Mouse (Mus musculus) large intestine, adult 2 months (tissue): Measurements from ENCODE around the gene Krtap4-16. TPM values are rescaled to one million over a fixed set of nuclear protein-coding genes. Genes with fewer than 3 reads are reported as not detected.
"Not testable (repeated sequence)": the region's sequence is repeated elsewhere in the genome, so short reads cannot be mapped to it uniquely, and the experiment has no call there.

Experiments used
- DNase-seq: peaks from one replicate; pipeline ENCODE4 v3.0.0-alpha.2; 2012; ENCODE audit warnings: low read depth, low spot score
- WGBS: fragments of 180-500 bp; shearing (Covaris S2); methylation state at CpG from one replicate; pipeline ENCODE4 v1.1.7; 2018; 5-methylcytosine and 5-hydroxymethylcytosine counted together
- polyA plus RNA-seq: library from polyadenylated mRNA; depleted of rRNA; stranded (reverse); fragments of >200 nt; gene quantifications from 2 replicates; pipeline ENCODE4 v1.2.3, GENCODE M21; 2012; rRNA removed

The Krtap4-16 gene
- polyA plus RNA-seq = 0.11 and 0.33 TPM in 2 replicates

DNA sequence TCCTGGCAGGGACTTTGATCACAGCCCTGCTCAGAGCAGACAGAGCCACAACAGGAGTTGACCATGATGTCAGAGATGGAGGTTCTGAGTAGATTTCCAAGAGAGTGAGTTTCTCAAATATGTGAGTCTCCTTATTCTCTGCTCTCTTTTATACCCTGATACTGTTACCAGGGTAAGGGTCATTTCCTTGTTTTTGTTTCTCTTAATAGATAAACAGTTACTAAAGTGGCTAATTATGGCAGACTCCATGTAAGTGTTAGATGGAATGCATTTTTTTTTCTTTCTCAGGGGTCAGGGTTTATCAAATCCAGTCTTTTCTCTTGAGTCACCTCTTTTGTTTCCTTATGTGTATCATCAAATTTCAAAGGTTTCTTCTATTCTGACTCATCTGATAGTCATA, at the start of gene Krtap4-16:
Gene Krtap4-16 (minus strand): TSS at position 101 of the 400 bp plus-strand sequence.
- DNase-seq = no peak

DNA sequence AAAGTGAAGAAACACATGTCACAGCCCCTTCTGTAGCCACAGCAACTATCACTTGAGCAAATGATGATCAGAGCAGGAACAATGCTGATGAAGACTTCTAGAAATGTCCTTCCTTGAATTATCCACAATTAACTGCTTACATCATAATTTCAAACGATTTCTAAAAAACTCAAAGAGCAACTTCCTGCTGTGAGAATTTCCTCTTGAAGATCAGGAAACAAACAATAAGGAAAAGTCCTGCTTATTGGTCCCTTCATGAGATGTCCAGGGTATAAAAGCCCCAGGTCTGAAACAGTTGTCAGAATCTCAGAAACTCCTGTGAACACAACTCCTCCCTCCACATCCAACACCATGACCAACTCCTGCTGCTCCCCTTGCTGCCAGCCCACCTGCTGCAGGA, 27.5 kb upstream of the Krtap4-16 start, which contains the start of gene Gm11567:
Gene Gm11567 (plus strand): TSS at position 301 of the 400 bp plus-strand sequence.
- WGBS = 23% methylated on average over 1 of the region's 1 CpGs
- DNase-seq = not testable (repeated sequence)

DNA sequence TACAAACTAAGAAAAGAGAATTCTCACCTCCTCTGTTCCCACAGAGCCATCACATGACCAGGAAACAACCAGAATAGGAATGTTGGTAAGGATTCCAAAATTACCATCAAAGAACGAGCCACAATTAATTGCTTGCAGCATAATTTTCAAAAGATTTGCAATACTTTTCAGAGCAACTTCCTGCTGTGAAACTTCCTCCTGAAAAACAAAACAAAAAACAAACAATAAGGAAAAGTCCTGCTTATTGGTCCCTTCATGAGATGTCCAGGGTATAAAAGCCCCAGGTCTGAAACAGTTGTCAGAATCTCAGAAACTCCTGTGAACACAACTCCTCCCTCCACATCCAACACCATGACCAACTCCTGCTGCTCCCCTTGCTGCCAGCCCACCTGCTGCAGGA, 21.7 kb upstream of the Krtap4-16 start, which contains the start of gene Krtap9-1:
Gene Krtap9-1 (plus strand): TSS at position 301 of the 400 bp plus-strand sequence.
- not testable (repeated sequence) for DNase-seq
- 55% methylated on average over 1 of the region's 1 CpGs for WGBS

DNA sequence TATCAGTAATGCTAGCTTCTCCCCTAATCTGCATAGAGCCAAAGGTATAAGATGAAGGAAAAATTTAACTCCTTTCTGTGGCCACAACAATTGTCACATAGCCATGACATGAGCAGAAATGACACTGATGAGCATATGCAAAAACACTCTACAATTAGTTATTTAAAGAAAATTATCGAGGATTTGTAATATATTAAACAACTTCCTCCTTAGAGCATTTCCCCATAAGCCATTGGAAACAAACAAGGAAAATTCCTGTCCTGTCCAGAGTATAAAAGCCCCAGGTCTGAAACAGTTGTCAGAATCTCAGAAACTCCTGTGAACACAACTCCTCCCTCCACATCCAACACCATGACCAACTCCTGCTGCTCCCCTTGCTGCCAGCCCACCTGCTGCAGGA, 12.8 kb upstream of the Krtap4-16 start, which contains the start of gene Gm11559:
Gene Gm11559 (plus strand): TSS at position 301 of the 400 bp plus-strand sequence.
- 58% methylated on average over 1 of the region's 1 CpGs for WGBS
- not testable (repeated sequence) for DNase-seq

DNA sequence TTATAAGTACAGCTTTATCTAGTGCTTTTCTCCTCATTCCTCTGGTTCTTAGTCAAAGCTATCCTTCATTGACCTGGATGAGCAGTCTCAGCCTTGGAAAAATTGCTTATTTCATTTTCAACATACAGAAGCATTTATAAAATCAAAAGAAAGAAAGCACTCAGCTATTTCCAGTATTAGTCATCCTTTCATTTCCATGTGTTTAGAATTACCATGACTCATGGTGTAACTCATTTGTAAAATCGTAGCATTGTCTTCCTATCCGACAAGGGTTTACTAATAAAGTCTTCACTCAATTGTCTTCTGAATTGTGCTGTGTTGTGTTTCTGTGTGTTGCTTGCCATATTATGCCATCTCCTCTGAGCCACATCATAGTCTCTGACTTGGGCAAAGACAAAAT, 7.4 kb upstream of the Krtap4-16 start:
- no peak for DNase-seq
- 58% methylated on average over 2 of the region's 2 CpGs for whole genome bisulfite sequencing

DNA sequence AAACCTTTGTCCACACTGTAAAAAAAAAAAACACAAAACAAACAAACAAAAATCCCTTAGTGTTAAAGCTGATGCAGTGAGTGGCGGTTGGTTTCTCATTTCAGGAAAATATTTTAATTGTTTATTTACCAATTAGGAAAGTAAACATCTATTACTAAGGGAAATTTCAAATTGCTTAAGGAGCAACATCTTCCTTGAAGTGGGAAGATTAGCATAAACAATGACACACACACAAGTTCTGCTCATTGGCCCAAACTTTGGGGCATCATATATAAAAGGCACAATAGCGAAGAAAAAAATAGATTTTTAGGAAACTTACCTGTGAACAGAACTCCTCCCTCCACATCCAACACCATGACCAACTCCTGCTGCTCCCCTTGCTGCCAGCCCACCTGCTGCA, 6.2 kb upstream of the Krtap4-16 start, which contains the start of gene Gm11568:
Gene Gm11568 (plus strand): TSS at position 301 of the 400 bp plus-strand sequence.
- no peak for DNase-seq
- WGBS = 73% methylated on average over 2 of the region's 2 CpGs

DNA sequence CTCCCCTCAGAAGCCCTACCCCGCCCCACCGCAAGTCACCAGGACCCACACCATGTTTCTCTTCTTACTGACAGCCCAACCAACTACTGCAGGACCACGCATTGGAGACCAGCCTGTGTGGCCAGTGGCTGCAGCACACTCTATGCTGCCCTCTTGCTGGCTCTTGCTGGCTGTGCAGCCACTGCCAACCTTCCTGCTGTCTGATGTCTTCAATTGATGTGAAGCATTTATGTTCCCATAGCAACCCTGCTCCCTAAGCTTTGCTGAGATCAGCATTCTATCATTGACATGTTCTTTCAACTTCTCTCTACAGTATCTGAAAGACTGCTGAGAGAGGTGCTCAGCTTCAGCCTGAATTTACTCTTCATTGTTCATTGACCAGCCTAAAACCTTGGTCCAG, 2.7 kb upstream of the Krtap4-16 start:
- DNase-seq = no peak
- WGBS = 59% methylated on average over 3 of the region's 3 CpGs

DNA sequence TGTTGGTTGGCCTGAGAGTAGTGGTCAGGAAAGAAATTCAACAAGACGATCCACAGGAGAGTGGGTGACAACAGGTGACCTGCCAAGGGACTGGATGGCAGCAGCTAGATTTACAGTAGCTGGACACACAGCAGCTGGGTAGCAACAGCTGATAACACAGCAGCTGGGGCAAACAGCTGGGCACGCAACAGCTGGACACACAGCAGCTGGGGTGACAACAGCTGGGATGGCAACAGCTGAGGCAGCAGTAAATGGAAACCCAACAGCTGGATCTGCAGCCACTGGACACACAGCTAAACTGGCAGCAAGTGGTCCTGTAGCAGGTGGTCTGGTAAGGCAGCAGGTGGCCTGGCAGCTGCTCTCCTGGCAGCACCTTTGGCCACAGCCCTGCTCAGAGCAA, 4.7 kb downstream of the Krtap4-16 start:
- 75% methylated on average over 2 of the region's 2 CpGs for WGBS
- no peak for DNase-seq

DNA sequence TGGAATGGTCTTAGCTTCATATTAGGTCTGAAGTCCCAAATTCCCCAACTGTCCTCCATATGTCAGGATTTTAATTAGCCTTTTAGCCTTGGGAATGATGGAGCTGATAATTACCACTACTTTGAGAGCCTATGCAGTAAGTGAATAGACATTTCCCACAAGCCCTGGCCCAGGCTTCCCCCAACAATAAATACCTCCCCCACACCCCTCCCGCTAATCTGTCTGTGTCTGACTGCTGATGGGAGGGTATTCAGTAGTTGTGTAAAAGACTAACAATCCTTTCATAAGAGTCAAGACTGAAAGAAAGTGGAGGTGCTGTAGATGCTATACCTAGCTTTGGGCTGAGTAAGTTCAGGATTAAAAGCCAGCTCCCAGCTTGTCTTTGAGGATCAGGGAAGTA, 9.2 kb downstream of the Krtap4-16 start:
- DNase-seq = no peak
- 45% methylated on average over 1 of the region's 1 CpGs for WGBS

DNA sequence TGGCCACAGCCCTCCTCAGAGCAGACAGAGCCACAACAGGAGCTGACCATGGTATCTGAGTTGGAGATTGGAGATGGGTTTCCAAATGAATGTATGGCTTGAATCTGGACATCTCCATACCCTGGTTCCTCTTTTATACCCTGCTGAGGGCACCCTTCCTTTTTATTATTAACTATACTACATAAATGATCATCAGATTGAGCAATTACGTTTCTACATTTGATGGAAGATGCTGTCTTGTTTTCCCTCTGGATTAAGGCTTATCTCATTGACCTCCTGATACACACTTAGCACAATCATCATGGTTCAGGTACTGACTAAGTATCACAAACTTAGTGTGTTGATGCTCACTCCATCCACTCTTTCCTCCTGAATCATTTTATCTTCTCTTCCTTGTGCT, 13.4 kb downstream of the Krtap4-16 start, which contains the start of gene 2300003K06Rik:
Gene 2300003K06Rik (minus strand): TSS at position 101 of the 400 bp plus-strand sequence.
- DNase-seq = no peak
- WGBS = 53% methylated on average over 1 of the region's 1 CpGs

DNA sequence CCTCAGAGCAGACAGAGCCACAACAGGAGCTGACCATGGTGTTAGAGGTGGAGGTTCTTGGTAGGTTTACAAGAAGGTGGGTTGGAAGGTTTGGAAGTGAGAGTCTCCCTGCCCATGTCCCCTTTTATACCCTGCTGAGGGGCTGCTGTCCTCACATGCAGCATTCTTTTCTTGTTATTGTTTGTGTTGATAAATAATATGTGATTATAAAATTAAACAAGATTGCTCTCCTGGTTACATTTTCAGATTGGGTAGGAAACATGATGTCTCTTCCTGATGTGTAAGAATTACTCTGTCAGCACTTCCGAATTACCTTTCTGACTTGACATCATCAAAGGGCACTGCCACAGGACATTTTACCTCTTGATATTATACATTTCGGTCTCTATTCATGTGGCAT, 35.8 kb downstream of the Krtap4-16 start, which contains the start of gene Gm11564:
Gene Gm11564 (minus strand): TSS at position 101 of the 400 bp plus-strand sequence.
- not testable (repeated sequence) for DNase-seq
- 74% methylated on average over 2 of the region's 2 CpGs for WGBS

DNA sequence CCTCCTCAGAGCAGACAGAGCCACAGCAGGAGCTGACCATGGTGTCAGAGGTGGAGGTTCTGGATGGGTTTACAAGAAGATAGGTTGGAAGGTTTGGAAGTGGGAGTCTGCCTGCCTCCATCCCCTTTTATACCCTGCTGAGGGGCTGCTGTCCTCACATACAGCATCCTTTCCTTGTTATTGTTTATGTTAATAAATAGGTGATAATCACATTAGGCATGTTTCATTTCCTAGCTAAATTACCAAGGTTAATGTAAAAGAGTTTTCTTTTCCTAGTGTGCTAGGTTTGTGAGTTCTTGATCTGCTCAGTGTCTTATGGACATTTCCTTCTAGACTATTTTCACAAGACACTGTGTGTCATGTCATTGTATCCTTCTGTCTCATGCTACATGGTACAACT, 41.6 kb downstream of the Krtap4-16 start, which contains the start of gene Krtap4-13:
Gene Krtap4-13 (minus strand): TSS at position 101 of the 400 bp plus-strand sequence.
- DNase-seq = not testable (repeated sequence)

DNA sequence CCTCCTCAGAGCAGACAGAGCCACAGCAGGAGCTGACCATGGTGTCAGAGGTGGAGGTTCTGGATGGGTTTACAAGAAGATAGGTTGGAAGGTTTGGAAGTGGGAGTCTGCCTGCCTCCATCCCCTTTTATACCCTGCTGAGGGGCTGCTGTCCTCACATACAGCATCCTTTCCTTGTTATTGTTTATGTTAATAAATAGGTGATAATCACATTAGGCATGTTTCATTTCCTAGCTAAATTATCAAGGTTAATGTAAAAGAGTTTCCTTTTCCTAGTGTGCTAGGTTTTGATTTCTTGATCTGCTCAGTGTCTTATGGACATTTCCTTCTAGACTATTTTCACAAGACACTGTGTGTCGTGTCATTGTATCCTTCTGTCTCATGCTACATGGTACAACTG, 47.1 kb downstream of the Krtap4-16 start, which contains the start of gene Gm11554:
Gene Gm11554 (minus strand): TSS at position 101 of the 400 bp plus-strand sequence.
- no CpG with 5 or more reads among the region's 1 CpGs for WGBS
- DNase-seq = not testable (repeated sequence)

Other genes with a start within 250 kb of the Krtap4-16 start
- 0.21 TPM in 1 of 2 replicates, not detected in the other for gene Gm11938, start 248.3 kb downstream of the Krtap4-16 start, polyA plus RNA-seq
- not detected in 2 replicates for gene Gm11937, start 241.4 kb downstream of the Krtap4-16 start, polyA plus RNA-seq
- 0.22 TPM in 1 of 2 replicates, not detected in the other for gene Krtap2-4, start 236.8 kb downstream of the Krtap4-16 start, polyA plus RNA-seq
- gene Gm11562, start 231.2 kb downstream of the Krtap4-16 start, polyA plus RNA-seq = 0.26 TPM in 1 of 2 replicates, not detected in the other
- not detected in 2 replicates for gene Krtap4-1, start 223.4 kb downstream of the Krtap4-16 start, polyA plus RNA-seq
- not detected in 2 replicates for gene Krtap4-2, start 216.5 kb downstream of the Krtap4-16 start, polyA plus RNA-seq
- not detected in 2 replicates for gene Krtap4-7, start 207.5 kb downstream of the Krtap4-16 start, polyA plus RNA-seq
- gene Gm11555, start 201.4 kb downstream of the Krtap4-16 start, polyA plus RNA-seq = not detected in 2 replicates
- gene Gm11563, start 192.6 kb downstream of the Krtap4-16 start, polyA plus RNA-seq = not detected in 2 replicates
- not detected in 2 replicates for gene Krtap4-6, start 185.6 kb downstream of the Krtap4-16 start, polyA plus RNA-seq
- not detected in 2 replicates for gene Gm14190, start 160.9 kb downstream of the Krtap4-16 start, polyA plus RNA-seq
- not detected in 2 replicates for gene Gm14180, start 117.3 kb downstream of the Krtap4-16 start, polyA plus RNA-seq
- not detected in 2 replicates for gene Gm11595, start 78.7 kb downstream of the Krtap4-16 start, polyA plus RNA-seq
- gene Krtap4-8, start 70.9 kb downstream of the Krtap4-16 start, polyA plus RNA-seq = not detected in 2 replicates
- not detected in 2 replicates for gene Krtap4-9, start 66.4 kb downstream of the Krtap4-16 start, polyA plus RNA-seq
- gene Gm11596, start 58.1 kb downstream of the Krtap4-16 start, polyA plus RNA-seq = not detected in 2 replicates
- not detected in 2 replicates for gene Gm11569, start 52.7 kb downstream of the Krtap4-16 start, polyA plus RNA-seq
- not detected in 2 replicates for gene Gm11554, start 47.2 kb downstream of the Krtap4-16 start, polyA plus RNA-seq
- not detected in 2 replicates for gene Krtap4-13, start 41.7 kb downstream of the Krtap4-16 start, polyA plus RNA-seq
- not detected in 2 replicates for gene Gm11564, start 35.9 kb downstream of the Krtap4-16 start, polyA plus RNA-seq
- gene 2300003K06Rik, start 13.5 kb downstream of the Krtap4-16 start, polyA plus RNA-seq = not detected in 2 replicates
- gene Gm11568, start 6.3 kb upstream of the Krtap4-16 start, polyA plus RNA-seq = not detected in 2 replicates
- not detected in 2 replicates for gene Gm11559, start 12.9 kb upstream of the Krtap4-16 start, polyA plus RNA-seq
- gene Krtap9-1, start 21.8 kb upstream of the Krtap4-16 start, polyA plus RNA-seq = not detected in 2 replicates
- gene Gm11567, start 27.6 kb upstream of the Krtap4-16 start, polyA plus RNA-seq = not detected in 2 replicates
- not detected in 2 replicates for gene Krtap31-1, start 56.3 kb upstream of the Krtap4-16 start, polyA plus RNA-seq
- not detected in 2 replicates for gene Gm11565, start 63.1 kb upstream of the Krtap4-16 start, polyA plus RNA-seq
- not detected in 2 replicates for gene Krtap31-2, start 84.7 kb upstream of the Krtap4-16 start, polyA plus RNA-seq
- not detected in 2 replicates for gene Krtap9-5, start 96.9 kb upstream of the Krtap4-16 start, polyA plus RNA-seq
- not detected in 2 replicates for gene Krtap29-1, start 127.4 kb upstream of the Krtap4-16 start, polyA plus RNA-seq
- gene Krtap16-1, start 135.0 kb upstream of the Krtap4-16 start, polyA plus RNA-seq = not detected in 2 replicates
- not detected in 2 replicates for gene Krtap17-1, start 142.4 kb upstream of the Krtap4-16 start, polyA plus RNA-seq
- gene Krt33a, start 164.6 kb upstream of the Krtap4-16 start, polyA plus RNA-seq = not detected in 2 replicates
- not detected in 2 replicates for gene Krt33b, start 178.3 kb upstream of the Krtap4-16 start, polyA plus RNA-seq
- gene Krt34, start 189.9 kb upstream of the Krtap4-16 start, polyA plus RNA-seq = not detected in 2 replicates
- gene Krt31, start 198.9 kb upstream of the Krtap4-16 start, polyA plus RNA-seq = 0.19 and 0.25 TPM in 2 replicates
- 0.11 and 0.25 TPM in 2 replicates for gene Krt32, start 236.6 kb upstream of the Krtap4-16 start, polyA plus RNA-seq
- 0.12 and 0.55 TPM in 2 replicates for gene Krt35, start 244.6 kb upstream of the Krtap4-16 start, polyA plus RNA-seq